Mouse (Mus musculus) midbrain, postnatal 0 days (tissue): ENCODE results near the gene Nfxl1. TPM values are rescaled to one million over a fixed set of nuclear protein-coding genes. Genes with fewer than 3 reads are reported as not detected.

Experiments
- ATAC-seq: fragments of 200-750 bp; cut with Nextera tagmentation; 2 replicates; pipeline ENCODE4 v1.8.0; 2017; ENCODE audit warnings: moderate number of reproducible peaks, mild to moderate bottlenecking, moderate TSS enrichment, moderate library complexity; ENCODE audit not compliant: low FRiP score
- DNase-seq: peaks from one replicate; pipeline ENCODE4 v3.0.0-alpha.2; 2015; ENCODE audit warnings: low spot score
- H3K27ac ChIP-seq: fragments of 300-500 bp; sonication (generic); 2 replicates; pipeline ENCODE4 v1.5.1; 2014; ENCODE audit warnings: low read depth, mild to moderate bottlenecking, low read length, mixed read lengths
- H3K27me3 ChIP-seq: fragments of 300-500 bp; sonication (generic); 2 replicates; pipeline ENCODE4 v1.6.1; 2014; ENCODE audit warnings: low read length, control low read depth, mixed read lengths; ENCODE audit not compliant: insufficient read depth
- H3K36me3 ChIP-seq: fragments of 300-500 bp; sonication (generic); 2 replicates; pipeline ENCODE4 v1.6.1; 2014; ENCODE audit warnings: low read length, control low read depth, mixed read lengths; ENCODE audit not compliant: insufficient read depth
- H3K4me1 ChIP-seq: fragments of 300-500 bp; sonication (generic); 2 replicates; pipeline ENCODE4 v1.6.1; 2014; ENCODE audit warnings: mild to moderate bottlenecking, control low read depth, antibody characterized with exemption, low read length, mixed read lengths; ENCODE audit not compliant: insufficient read depth
- H3K4me2 ChIP-seq: fragments of 300-500 bp; sonication (generic); 2 replicates; pipeline ENCODE4 v1.6.1; 2014; ENCODE audit warnings: low read depth, mild to moderate bottlenecking, low read length, mixed read lengths; ENCODE audit not compliant: poor library complexity, severe bottlenecking
- H3K4me3 ChIP-seq: fragments of 300-500 bp; sonication (generic); 2 replicates; pipeline ENCODE4 v1.5.1; 2014; ENCODE audit warnings: low read depth, mild to moderate bottlenecking, low read length, moderate library complexity
- H3K9ac ChIP-seq: fragments of 300-500 bp; sonication (generic); replicated peaks from 2 replicates; pipeline ENCODE4 v1.6.1; 2014; ENCODE audit warnings: mild to moderate bottlenecking, low read length, moderate library complexity, mixed read lengths; ENCODE audit not compliant: poor library complexity, severe bottlenecking
- H3K9me3 ChIP-seq: fragments of 300-500 bp; sonication (generic); 2 replicates; pipeline ENCODE4 v1.6.1; 2016; ENCODE audit warnings: low read length, control low read depth
- CTCF ChIP-seq: IDR thresholded peaks from 2 replicates; pipeline ENCODE4 v1.5.1; 2016; ENCODE audit warnings: antibody characterized with exemption, mild to moderate bottlenecking
- WGBS: fragments of 180-500 bp; shearing (Covaris S2); extraction: QIAGEN DNeasy Blood & Tissue Kit; methylation state at CpG from one replicate; pipeline ENCODE4 v1.1.7; 2014; 5-methylcytosine and 5-hydroxymethylcytosine counted together
- polyA plus RNA-seq: library from polyadenylated mRNA; unstranded; fragments of >200 nt; fragmentation: Nextera tagmentation; extraction: Ambion mirVana; gene quantifications from 2 replicates; pipeline ENCODE4 v1.2.1, GENCODE M21; 2015
- total RNA-seq: library from RNA; depleted of rRNA; stranded (reverse); fragments of >200 nt; gene quantifications from 2 replicates; pipeline ENCODE4 v1.2.3, GENCODE M21; 2014

Nfxl1 gene
- total and polyA plus RNA-seq, 2 experiments from 2014 or later, result 8.2 to 15.7 TPM

DNA sequence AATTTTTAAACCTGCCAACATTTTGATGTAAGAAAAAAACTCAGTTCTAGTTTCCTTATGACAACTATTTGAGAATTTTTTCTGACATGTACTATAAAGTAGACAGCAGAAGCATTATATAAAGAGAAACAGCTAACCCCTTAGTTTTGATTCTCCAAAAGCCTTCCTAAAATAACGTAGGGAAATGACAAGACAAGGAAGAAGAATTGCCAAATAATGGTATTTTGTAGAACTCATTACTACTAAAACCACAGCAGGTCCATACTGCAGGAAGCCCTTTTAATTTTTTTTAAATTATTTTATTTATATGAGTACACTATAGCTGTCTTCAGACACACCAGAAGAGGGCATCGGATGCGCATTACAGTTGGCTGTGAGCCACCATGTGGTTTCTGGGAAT, 8.3 kb downstream of the Nfxl1 start:
- 86% methylated on average over 3 of the region's 3 CpGs for WGBS
- ATAC-seq (no peak), DNase-seq (no peak)
- H3K9ac ChIP-seq, result no peak overlapping the region
- no peaks in the 10 kb centered on the region for H3K9me3 ChIP-seq
- H3K27ac ChIP-seq, result no peak overlapping the region
- no peak for TF ChIP-seq CTCF
- peaks cover 6% of the 10 kb centered on the region; the same call in 1 of the 2 replicates for H3K36me3 ChIP-seq
- H3K4me3 ChIP-seq, result no peak overlapping the region
- H3K27me3 ChIP-seq, result no peaks in the 10 kb centered on the region
- H3K4me1 ChIP-seq, result no peaks in the 10 kb centered on the region
- no peak overlapping the region for H3K4me2 ChIP-seq

DNA sequence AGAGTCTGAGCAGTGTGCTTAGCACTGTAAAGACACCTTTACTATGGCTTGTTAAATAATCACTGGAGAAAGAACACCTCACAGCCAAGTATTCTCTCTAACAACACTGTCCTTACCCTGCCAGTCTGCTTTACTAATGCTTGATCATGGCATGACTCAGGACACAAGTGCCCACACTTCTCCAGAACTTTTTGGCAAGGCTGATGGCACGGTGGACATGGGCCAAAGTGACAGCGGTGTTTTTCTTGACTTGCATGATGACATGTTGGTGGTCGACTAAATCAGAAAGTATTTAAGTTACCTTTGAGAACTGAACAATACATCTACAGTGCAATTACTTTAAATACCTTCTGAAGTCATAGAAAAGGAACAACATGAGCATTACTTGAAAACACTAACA, 30.6 kb downstream of the Nfxl1 start:
- ATAC-seq, result no peak
- Histone ChIP-seq H3K4me2 (no peak overlapping the region), H3K9me3 (no peaks in the 10 kb centered on the region), H3K9ac (no peak overlapping the region), H3K4me1 (no peaks in the 10 kb centered on the region), H3K4me3 (no peak overlapping the region), H3K27ac (no peak overlapping the region), H3K36me3 (peaks cover 19% of the 10 kb centered on the region), H3K27me3 (no peaks in the 10 kb centered on the region)
- TF ChIP-seq CTCF, result no peak
- DNase-seq, result no peak
- 93% methylated on average over 3 of the region's 3 CpGs for WGBS

GRCm38 (mm10) chr5:72513808-72514207, 45.7 kb downstream of the Nfxl1 start:
- DNase-seq (no peak), ATAC-seq (no peak)
- no peak overlapping the region for H3K4me2 ChIP-seq
- 88% methylated on average over 5 of the region's 5 CpGs for whole genome bisulfite sequencing
- no peaks in the 10 kb centered on the region for H3K27me3 ChIP-seq
- no peak for TF ChIP-seq CTCF
- H3K4me3 ChIP-seq, result no peak overlapping the region
- no peaks in the 10 kb centered on the region for H3K9me3 ChIP-seq
- H3K9ac ChIP-seq, result no peak overlapping the region
- no peak overlapping the region for H3K27ac ChIP-seq
- H3K4me1 ChIP-seq, result no peaks in the 10 kb centered on the region
- H3K36me3 ChIP-seq, result peaks cover 17% of the 10 kb centered on the region

GRCm38 (mm10) chr5:72505740-72506139, 53.7 kb downstream of the Nfxl1 start:
- DNase-seq, result peak; percentile 72
- TF ChIP-seq CTCF, result peak; percentile 74
- Histone ChIP-seq H3K36me3 (no peaks in the 10 kb centered on the region), H3K4me1 (no peaks in the 10 kb centered on the region; the same call in 1 of the 2 replicates), H3K4me3 (no peak overlapping the region), H3K9ac (no peak overlapping the region), H3K4me2 (no peak overlapping the region), H3K9me3 (no peaks in the 10 kb centered on the region), H3K27ac (no peak overlapping the region), H3K27me3 (peaks cover 36% of the 10 kb centered on the region)
- ATAC-seq, result 0 out of 2 replicates have a peak, but pooled peaks have one; percentile 39
- 77% methylated on average over 5 of the region's 5 CpGs for WGBS

GRCm38 (mm10) chr5:72503531-72504523, 55.7 kb downstream of the Nfxl1 start, which contains the start of gene Corin:
Corin (minus strand) TSS chr5:72504473.
- WGBS, result under 1% methylated on average over 64 of the region's 64 CpGs
- H3K9me3 ChIP-seq, result no peaks in the 10 kb centered on the region
- H3K4me3 ChIP-seq, result peak within 1 kb of the TSS; percentile 37
- no peak within 1 kb of the TSS for H3K9ac ChIP-seq
- H3K27ac ChIP-seq, result no peak within 1 kb of the TSS
- no peak for TF ChIP-seq CTCF
- peak within 1 kb of the TSS; percentile 59 for H3K4me2 ChIP-seq
- H3K27me3 ChIP-seq, result peaks cover 36% of the 10 kb centered on the region
- no peak for ATAC-seq
- H3K4me1 ChIP-seq, result no peaks in the 10 kb centered on the region; the same call in 1 of the 2 replicates
- H3K36me3 ChIP-seq, result no peaks in the 10 kb centered on the region
- no peak for DNase-seq

DNA sequence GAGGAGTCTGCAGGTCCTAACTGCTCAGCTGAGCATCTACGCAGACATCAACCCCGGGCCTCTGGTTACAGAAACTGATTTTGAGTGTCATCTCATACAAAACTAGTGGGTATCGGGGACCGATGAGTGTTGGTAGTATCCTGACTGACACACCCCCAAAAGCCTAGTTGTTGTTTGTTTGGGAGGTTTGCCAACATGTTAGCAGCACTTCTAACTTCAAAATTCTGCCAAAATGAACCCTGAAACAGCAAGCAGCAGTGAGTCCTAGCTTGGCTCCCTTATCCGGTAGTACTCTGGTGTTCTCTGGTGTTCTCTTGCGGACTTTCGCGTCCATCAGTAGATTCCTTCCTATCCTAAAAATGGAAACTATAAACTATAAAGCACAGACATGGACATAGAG, 56.7 kb downstream of the Nfxl1 start:
- Histone ChIP-seq H3K27me3 (peaks cover 36% of the 10 kb centered on the region), H3K9ac (no peak overlapping the region), H3K4me1 (no peaks in the 10 kb centered on the region; the same call in 1 of the 2 replicates), H3K4me3 (no peak overlapping the region), H3K4me2 (no peak overlapping the region), H3K27ac (no peak overlapping the region), H3K36me3 (no peaks in the 10 kb centered on the region), H3K9me3 (no peaks in the 10 kb centered on the region)
- no peak for DNase-seq
- 65% methylated on average over 8 of the region's 8 CpGs for WGBS
- ATAC-seq, result no peak
- no peak for TF ChIP-seq CTCF
